Mouse (Mus musculus) thymus, adult 2 months (tissue): ENCODE results near the gene Inka1.
"Not testable (repeated sequence)": the region's sequence is repeated elsewhere in the genome, so short reads cannot be mapped to it uniquely, and the experiment has no call there.

ENCODE experiments used
- CTCF ChIP-seq: fragments of 200-500 bp; IDR thresholded peaks from 2 replicates; pipeline ENCODE4 v1.5.1; 2012; ENCODE audit warnings: mild to moderate bottlenecking, control low read depth, low read length, moderate library complexity, borderline replicate concordance; ENCODE audit not compliant: control insufficient read depth, poor library complexity, insufficient read depth; ENCODE audit errors: extremely low read depth
- POLR2A ChIP-seq: fragments of 200-500 bp; IDR thresholded peaks from 2 replicates; pipeline ENCODE4 v1.6.1; 2012; ENCODE audit warnings: mild to moderate bottlenecking, low read length, control low read depth, moderate library complexity; ENCODE audit not compliant: control insufficient read depth, poor library complexity, insufficient read depth; ENCODE audit errors: extremely low read depth

GRCm38 (mm10) chr9:108013577-108013976, 27.9 kb upstream of the Inka1 start:
- not testable (repeated sequence) for TF ChIP-seq POLR2A, CTCF
